Mouse (Mus musculus) ES-E14 (cell line): ENCODE results near the gene Rps19bp1.

Experiments used
- HCFC1 ChIP-seq: IDR thresholded peaks from 2 replicates; pipeline ENCODE4 v1.6.1; 2012; ENCODE audit warnings: low read length, inconsistent platforms, borderline replicate concordance; ENCODE audit not compliant: insufficient read depth
- MAFK ChIP-seq: IDR thresholded peaks from 2 replicates; pipeline ENCODE4 v1.6.1; 2014; ENCODE audit warnings: mild to moderate bottlenecking, low read depth, low read length, inconsistent platforms; ENCODE audit not compliant: insufficient read depth

- TF ChIP-seq HCFC1 (no peak), MAFK (no peak)
Observed at GRCm38 (mm10) chr15:80215716-80216479, 48.2 kb downstream of the Rps19bp1 start.
